Mouse (Mus musculus): Measurements from ENCODE around the gene Dnah1.

The Dnah1 gene

DNA sequence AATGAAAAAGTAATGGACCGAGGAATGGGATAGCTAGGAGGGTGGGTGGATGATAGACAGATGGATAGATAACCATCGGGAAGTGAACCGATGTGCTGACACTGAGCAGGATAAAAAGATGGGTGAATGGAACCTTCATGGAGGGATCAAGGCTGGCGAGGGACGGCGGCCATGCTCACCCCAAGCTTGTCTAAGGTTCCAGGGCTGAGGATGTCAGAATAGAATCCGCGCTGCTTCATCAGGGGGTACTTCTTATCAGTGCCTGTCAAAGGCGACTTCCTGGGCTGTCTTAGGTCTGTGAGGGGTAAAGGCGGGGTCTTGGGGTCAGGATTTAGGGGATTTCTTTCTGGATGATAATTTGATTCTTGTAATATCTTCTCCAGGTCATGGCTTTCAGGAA lies 4.2 kb downstream of the Dnah1 start:
- in situ Hi-C loops (cut with MboI) = no loop called here

DNA sequence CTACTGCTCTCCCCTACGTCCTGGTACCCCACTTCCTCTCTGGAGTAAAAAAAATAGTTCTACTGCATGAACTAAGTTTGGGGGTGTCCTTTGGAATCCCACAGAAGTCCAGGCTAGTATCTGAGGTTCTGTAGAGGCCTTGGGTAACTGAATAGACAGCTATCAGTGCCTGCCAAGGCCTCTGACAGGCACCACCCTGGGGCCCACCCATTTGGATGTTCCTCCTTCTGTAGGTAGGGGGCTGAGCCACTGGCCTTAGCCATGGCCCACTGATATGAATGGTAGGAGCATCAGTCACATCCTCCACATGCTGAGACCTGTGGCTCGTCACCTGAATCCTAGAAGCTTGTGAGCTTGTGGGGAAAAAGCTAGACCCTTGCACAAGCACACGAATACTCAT lies 5.9 kb downstream of the Dnah1 start:
- in situ Hi-C loops (cut with MboI) = no loop called here

GRCm38 (mm10) chr14:31316613-31317012 lies 7.1 kb downstream of the Dnah1 start:
- in situ Hi-C loops (cut with MboI) = no loop called here

DNA sequence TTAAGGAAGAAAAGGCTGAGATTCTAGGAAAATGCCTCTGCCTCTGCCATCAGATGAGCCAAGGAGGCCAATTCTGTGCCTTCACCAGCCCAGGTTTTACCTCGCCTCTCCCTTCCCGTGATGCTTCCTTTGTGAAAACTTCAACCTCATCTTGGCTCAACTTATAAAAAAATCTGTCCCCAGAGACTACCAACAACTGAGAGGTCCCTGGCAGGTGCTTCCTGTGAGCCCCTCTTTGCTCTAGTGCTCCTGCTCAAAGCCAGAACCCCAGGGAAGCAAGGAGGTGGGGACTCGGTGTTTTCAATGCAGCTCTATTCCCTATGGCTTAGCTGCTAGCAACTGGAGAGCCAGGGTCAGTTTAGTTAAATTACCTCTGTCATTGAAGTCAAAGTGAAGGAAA lies 10.5 kb downstream of the Dnah1 start:
- in situ Hi-C loops (cut with MboI) = no loop called here

DNA sequence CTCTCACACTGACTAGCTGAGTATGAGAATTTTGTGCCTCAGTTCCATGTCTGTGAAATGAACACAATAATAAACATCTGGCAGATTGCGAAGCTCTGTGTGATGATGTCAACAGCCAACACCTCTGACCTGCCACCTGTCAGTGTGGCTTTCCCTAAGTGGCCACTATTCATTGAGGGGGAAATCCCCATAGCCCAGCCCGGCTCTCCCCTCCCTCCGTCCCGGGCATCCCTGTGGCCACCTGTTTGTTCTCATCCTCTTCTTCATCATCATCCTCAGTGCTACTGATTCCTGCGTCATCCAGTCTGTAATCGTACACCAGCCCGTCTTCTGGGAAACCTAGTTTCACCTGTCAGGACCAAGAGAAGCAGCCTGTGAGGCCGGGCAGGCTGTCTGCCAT lies 38.0 kb downstream of the Dnah1 start:
- in situ Hi-C loops (cut with MboI) = no loop called here

GRCm38 (mm10) chr14:31272164-31272563 lies 51.5 kb downstream of the Dnah1 start:
- in situ Hi-C loops (cut with MboI) = loop anchor here (10.0 kb wide), 2 partner anchors 53 to 193 kb away; partner anchors contain the start of gene Dnah1

DNA sequence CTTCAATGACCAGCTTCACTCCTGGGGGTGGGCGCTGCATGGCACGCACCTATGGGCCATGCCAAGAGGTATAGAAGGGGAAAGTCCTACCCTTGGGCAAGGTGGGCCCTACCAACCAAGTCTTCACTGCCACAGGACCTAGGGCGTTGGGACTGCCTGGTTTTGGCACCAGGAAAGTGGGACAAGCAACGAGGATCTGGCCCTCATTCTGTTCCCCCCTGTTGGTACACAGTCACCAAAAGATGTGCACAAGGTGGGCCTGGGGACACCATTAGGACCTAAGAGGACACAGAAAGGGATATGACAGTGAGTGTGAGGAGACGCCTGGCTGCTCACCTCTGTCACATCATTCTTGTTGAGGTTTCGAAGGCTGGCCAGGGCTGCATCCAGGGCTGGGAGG lies 52.6 kb downstream of the Dnah1 start:
- in situ Hi-C loops (cut with MboI) = loop anchor here (10.0 kb wide), 2 partner anchors 54 to 194 kb away; partner anchors contain the start of gene Dnah1

DNA sequence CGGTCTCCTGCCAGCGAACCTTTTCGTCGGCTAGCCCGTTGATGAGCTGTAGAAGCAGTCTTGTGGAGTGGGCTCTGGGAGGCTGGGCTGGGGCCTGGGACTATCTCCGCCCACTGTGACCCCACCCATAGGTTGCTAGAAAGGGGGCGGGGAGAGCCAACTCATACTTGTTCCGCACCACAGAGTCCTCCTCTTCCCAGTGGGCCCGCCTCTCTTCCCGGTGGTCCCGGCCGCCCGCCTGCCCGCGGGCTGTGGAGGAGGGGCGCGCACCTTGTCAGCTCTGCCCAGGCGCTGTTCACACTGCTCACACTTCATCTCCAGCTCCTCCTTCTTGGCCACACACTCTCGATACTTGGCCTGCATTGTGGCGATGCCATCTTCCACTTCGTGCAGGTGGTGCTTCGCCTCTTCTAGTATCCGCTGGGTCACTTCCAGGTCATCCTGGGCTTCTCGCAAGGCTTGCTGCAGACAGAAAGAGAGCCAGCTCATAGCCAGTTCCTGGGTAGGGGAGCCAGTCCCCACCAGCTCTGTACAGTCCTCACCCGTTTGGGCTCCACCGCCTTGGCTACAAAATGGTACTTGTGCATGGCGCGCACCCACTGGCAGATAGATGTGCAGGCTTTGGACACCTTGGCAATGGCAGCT lies 54.1 kb downstream of the Dnah1 start:
- in situ Hi-C loops (cut with MboI) = loop anchor here (10.0 kb wide), 2 partner anchors 55 to 195 kb away; partner anchors contain the start of gene Dnah1

- in situ Hi-C loops (cut with MboI) = no loop called here
Measured at GRCm38 (mm10) chr14:31268301-31269001, 55.2 kb downstream of the Dnah1 start.

GRCm38 (mm10) chr14:31267649-31268048 lies 56.0 kb downstream of the Dnah1 start:
- in situ Hi-C loops (cut with MboI) = no loop called here

DNA sequence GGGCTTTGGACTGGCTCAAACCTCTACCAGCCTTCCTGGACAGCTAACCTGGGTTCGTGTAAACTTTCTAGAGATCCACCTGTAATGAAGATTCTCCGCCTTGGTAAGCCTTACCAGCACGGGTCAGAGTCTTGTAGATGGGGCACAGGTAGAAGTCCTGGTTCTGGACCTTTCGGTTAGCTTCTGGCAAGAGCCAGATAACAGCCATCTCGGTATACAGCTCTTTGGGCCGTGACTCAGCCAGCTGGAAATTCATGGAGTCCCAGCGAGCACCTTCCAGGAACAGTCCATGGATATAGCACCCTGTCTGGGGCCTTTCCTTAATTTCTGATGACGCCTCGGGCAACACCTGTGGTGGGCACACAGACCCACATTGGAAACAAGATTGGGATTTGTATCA lies 62.8 kb downstream of the Dnah1 start:
- in situ Hi-C loops (cut with MboI) = no loop called here

GRCm38 (mm10) chr14:31260374-31260773 lies 63.3 kb downstream of the Dnah1 start:
- in situ Hi-C loops (cut with MboI) = no loop called here

DNA sequence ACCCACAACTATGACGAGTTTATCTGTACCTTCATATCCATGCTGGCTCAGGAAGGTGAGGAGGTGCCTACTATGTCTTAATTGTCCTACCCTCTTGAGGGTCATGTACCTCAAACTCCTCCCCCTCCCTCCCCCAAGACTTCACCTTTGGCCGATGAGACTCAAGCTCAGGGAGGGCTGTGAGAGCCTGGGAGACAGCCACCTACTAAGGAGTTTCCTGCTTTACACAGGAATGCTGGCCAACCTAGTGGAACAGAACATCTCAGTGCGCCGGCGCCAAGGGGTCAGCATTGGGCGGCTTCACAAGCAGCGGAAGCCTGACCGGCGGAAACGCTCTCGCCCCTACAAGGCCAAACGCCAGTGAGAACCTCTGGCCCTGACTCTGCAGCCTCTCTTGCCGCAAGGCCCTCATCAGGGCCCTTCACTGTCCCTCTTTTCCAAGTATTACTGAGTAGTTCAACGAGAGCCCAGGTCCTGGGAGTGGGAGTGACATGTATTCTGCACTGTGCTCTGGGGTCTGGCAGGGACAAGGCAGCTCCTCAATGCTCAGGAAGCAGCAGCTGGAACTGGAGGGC lies 65.1 kb downstream of the Dnah1 start:
- in situ Hi-C loops (cut with MboI) = no loop called here

GRCm38 (mm10) chr14:31252091-31252490 lies 71.6 kb downstream of the Dnah1 start:
- in situ Hi-C loops (cut with MboI) = no loop called here

DNA sequence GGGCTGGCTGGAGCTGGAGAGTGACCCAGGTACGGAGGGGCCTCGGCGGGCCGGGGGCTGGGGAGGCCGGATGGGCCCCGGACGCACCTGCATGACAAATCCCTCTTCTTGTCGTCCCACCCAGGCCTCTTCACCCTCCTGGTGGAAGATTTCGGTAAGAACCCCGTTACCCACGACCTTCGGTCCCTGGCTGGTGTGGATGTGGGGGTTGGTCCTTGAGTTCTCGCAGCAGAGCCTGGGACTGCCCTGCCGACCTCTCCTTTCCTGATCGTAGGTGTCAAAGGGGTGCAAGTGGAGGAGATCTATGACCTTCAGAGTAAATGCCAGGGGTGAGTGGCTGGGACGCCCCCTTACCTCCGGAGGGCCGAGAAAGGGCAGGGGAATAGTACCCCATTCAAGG lies 72.1 kb downstream of the Dnah1 start:
- in situ Hi-C loops (cut with MboI) = no loop called here

GRCm38 (mm10) chr14:31251084-31251604 lies 72.6 kb downstream of the Dnah1 start, which contains the start of the genes Phf7 and Bap1:
TSS of gene Phf7 (minus strand) at chr14:31251317.
TSS of gene Bap1 (plus strand) at chr14:31251450.
- in situ Hi-C loops (cut with MboI) = no loop called here

GRCm38 (mm10) chr14:31250222-31251083 lies 73.2 kb downstream of the Dnah1 start:
- in situ Hi-C loops (cut with MboI) = no loop called here

GRCm38 (mm10) chr14:31248396-31248795 lies 75.3 kb downstream of the Dnah1 start:
- in situ Hi-C loops (cut with MboI) = no loop called here

GRCm38 (mm10) chr14:31245946-31246345 lies 77.8 kb downstream of the Dnah1 start:
- in situ Hi-C loops (cut with MboI) = no loop called here

DNA sequence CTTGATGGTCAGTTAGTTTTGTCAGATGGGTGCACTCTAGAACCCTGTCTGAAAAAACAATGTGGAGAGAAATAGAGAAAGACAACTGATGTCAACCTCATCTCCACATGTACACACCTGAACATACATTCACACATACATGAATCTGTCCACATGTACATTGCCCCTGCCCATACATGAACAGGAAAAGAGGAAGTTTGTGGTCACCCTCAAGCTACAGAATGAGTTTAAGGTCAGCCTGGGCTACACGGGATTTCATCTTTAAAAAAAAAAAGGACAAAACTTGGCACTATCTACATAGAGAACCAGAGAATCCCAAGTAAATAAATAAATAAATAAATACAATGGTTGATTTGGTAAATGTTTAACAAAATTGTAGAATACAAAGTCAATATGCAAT lies 78.9 kb downstream of the Dnah1 start:
- in situ Hi-C loops (cut with MboI) = no loop called here

DNA sequence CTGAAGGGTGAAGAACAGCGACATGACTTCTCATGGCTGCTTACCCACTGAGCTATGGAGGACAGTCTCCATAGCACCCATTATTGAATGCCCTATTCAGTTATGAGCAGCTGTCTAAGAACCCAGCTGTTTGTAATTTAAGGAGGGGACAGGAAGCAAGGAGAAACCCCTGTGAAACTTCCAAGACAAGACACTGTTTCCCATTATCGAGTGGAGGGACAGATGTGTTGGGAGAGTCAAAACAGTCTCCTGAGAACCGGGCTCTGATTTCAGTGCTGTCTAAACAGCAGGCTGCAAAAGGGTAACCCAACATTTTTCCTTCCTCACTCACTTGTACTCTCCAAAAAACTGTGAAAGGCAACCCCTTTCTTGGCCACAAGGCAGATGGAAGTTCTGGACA lies 83.2 kb downstream of the Dnah1 start:
- in situ Hi-C loops (cut with MboI) = no loop called here

All from mature B cell (primary cell).